Mouse (Mus musculus): ENCODE measurements around the gene Ilf3.

DNA sequence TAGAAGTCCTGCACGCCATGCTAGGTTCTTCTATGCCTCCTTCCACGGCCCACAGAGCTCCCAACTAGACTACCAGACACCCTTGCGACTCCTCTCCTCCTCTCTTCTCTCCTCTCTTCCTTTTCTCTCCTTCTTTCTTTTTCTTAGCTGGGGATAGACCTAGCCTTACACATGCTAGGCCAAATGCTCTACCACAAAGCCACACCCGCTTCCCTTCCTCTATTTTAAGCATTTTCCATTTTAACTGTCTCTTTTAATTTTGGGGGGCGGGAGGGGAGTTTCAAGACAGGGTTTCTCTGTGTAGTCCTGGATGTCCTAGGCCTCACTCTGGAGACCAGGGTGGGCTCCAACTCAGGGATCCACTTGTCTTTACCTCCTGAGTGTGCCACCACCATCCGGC is 48.9 kb upstream of the Ilf3 start:
- TF ChIP-seq POLR2A (IDR thresholded peaks at IDR 0.05; ENCODE audit: insufficient read depth, low read depth, low read length): no peak
- TF ChIP-seq CTCF (IDR thresholded peaks at IDR 0.05): no peak
- TF ChIP-seq EP300 (IDR thresholded peaks at IDR 0.05; ENCODE audit: insufficient read depth, low read depth, low read length): no peak

All from heart, adult 2 months (tissue).